Mouse (Mus musculus) midbrain, embryonic 14.5 days (tissue): ENCODE data around the gene Epha8. TPM values are rescaled to one million over a fixed set of nuclear protein-coding genes. Genes with fewer than 3 reads are reported as not detected.

Experiments
- ATAC-seq: fragments of 200-750 bp; cut with Nextera tagmentation; 2 replicates; pipeline ENCODE4 v1.8.0; 2017; ENCODE audit warnings: moderate number of reproducible peaks, moderate library complexity; ENCODE audit not compliant: low FRiP score, low TSS enrichment
- DNase-seq: peaks from one replicate; pipeline ENCODE4 v3.0.0-alpha.2; 2015
- H3K27ac ChIP-seq: fragments of 300-500 bp; sonication (generic); replicated peaks from 2 replicates; pipeline ENCODE4 v1.5.1; 2014; ENCODE audit warnings: mild to moderate bottlenecking, low read depth, low read length, moderate library complexity
- H3K27me3 ChIP-seq: fragments of 300-500 bp; sonication (generic); 2 replicates; pipeline ENCODE4 v1.6.1; 2014; ENCODE audit warnings: low read length, control low read depth, mixed read lengths; ENCODE audit not compliant: control insufficient read depth, insufficient read depth
- H3K36me3 ChIP-seq: fragments of 300-500 bp; sonication (generic); 2 replicates; pipeline ENCODE4 v1.6.1; 2014; ENCODE audit warnings: low read length, control low read depth; ENCODE audit not compliant: control insufficient read depth, insufficient read depth
- H3K4me1 ChIP-seq: fragments of 300-500 bp; sonication (generic); 2 replicates; pipeline ENCODE4 v1.6.1; 2014; ENCODE audit warnings: mild to moderate bottlenecking, antibody characterized with exemption, low read length, control low read depth; ENCODE audit not compliant: control insufficient read depth, insufficient read depth
- H3K4me2 ChIP-seq: fragments of 300-500 bp; sonication (generic); 2 replicates; pipeline ENCODE4 v1.6.1; 2014; ENCODE audit warnings: mild to moderate bottlenecking, low read length, moderate library complexity
- H3K4me3 ChIP-seq: fragments of 300-500 bp; sonication (generic); replicated peaks from 2 replicates; pipeline ENCODE4 v1.5.1; 2014; ENCODE audit warnings: low read depth, low read length
- H3K9ac ChIP-seq: fragments of 300-500 bp; sonication (generic); replicated peaks from 2 replicates; pipeline ENCODE4 v1.6.1; 2014; ENCODE audit warnings: mild to moderate bottlenecking, low read length, moderate library complexity
- H3K9me3 ChIP-seq: fragments of 300-500 bp; sonication (generic); 2 replicates; pipeline ENCODE4 v1.6.1; 2016; ENCODE audit warnings: low read length, control low read depth, mixed read lengths; ENCODE audit not compliant: control insufficient read depth
- WGBS: fragments of 180-500 bp; shearing (Covaris S2); extraction: QIAGEN DNeasy Blood & Tissue Kit; methylation state at CpG from one replicate; pipeline ENCODE4 v1.1.7; 2014; 5-methylcytosine and 5-hydroxymethylcytosine counted together
- polyA plus RNA-seq: library from polyadenylated mRNA; unstranded; fragments of >200 nt; fragmentation: Nextera tagmentation; extraction: Ambion mirVana; gene quantifications from 2 replicates; pipeline ENCODE4 v1.2.1, GENCODE M21; 2014

The Epha8 gene
- polyA plus RNA-seq, 1 experiment from 2014 or later, result 18.5 TPM

DNA sequence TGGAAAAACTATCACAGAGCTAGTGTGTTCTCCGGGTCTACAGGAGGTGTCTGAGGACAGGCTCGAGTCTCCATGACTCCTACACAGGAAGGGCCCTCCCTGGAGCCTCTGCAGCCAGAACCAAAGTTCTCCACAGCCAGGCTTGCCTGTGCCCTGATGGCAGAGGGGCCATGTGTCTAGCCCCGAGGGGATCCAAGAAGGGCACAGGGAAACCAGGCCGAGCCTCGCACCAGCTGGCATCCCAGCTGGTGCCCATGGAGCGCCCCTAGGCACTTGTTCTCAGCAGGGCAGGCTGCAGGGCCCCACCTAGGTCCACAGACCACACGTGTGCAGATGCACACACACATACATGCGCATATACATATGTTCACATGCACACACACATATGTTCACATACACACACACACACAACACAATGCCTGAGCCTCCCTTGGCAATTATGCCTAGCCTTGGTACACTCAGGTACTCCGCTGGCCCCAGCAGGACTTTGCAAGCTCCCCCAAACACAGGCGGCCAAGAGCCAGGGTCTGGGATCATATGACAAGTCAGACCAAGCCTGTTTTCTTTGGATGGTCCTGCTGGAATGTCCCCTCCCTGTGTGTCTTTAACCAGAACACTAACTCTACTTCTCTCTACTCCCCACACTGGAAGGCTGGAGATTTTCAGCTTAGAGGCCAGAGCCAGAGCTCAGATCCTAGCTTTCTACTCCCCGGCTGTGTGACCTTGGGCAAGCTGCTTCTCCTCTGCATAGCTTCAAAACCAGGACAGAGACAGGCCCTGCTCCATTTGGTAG, 11.9 kb downstream of the Epha8 start:
- 73% methylated on average over 11 of the region's 11 CpGs for WGBS
- no peak for DNase-seq
- Histone ChIP-seq H3K9me3 (no peaks in the 10 kb centered on the region), H3K27me3 (peaks cover 25% of the 10 kb centered on the region), H3K27ac (0 out of 2 replicates have a peak overlapping the region, but pooled peaks have one; percentile 13), H3K36me3 (no peaks in the 10 kb centered on the region), H3K9ac (no peak overlapping the region), H3K4me1 (peaks cover 19% of the 10 kb centered on the region), H3K4me2 (no peak overlapping the region), H3K4me3 (no peak overlapping the region)
- ATAC-seq, result no peak

DNA sequence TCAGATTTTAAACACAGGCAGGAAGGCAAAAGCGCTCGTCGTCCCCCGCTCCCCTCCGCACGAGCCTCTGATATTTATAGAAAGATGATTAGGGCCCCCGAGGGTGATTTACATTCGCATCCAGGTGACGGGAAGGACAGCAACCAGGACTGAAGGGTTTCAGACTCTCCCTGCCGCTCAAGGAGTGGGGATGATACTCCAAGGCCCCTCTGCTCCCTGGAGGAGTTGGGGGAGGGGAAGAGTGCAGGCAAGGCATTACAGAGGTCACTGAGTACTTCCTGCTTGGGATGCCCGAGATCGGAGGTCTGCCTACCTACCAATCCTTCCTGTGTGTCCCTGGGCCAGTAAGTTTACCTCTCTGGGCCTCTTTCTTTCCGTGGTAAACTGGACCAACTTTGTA, 13.4 kb downstream of the Epha8 start:
- peak overlapping the region; percentile 38 for H3K4me2 ChIP-seq
- peak overlapping the region; percentile 26; the same call in 1 of the 2 replicates for H3K27ac ChIP-seq
- no peak overlapping the region for H3K4me3 ChIP-seq
- H3K9ac ChIP-seq, result peak overlapping the region; percentile 24; the same call in 1 of the 2 replicates
- H3K36me3 ChIP-seq, result no peaks in the 10 kb centered on the region
- peaks cover 23% of the 10 kb centered on the region for H3K27me3 ChIP-seq
- no peak for DNase-seq
- H3K9me3 ChIP-seq, result no peaks in the 10 kb centered on the region
- 19% methylated on average over 13 of the region's 13 CpGs for WGBS
- no peak for ATAC-seq
- H3K4me1 ChIP-seq, result peaks cover 15% of the 10 kb centered on the region

GRCm38 (mm10) chr4:136942761-136943160, 13.9 kb downstream of the Epha8 start:
- Histone ChIP-seq H3K4me3 (no peak overlapping the region), H3K4me2 (peak overlapping the region; percentile 38), H3K36me3 (no peaks in the 10 kb centered on the region), H3K4me1 (peaks cover 15% of the 10 kb centered on the region), H3K27ac (peak overlapping the region; percentile 26; the same call in 1 of the 2 replicates), H3K9me3 (no peaks in the 10 kb centered on the region), H3K9ac (peak overlapping the region; percentile 24; the same call in 1 of the 2 replicates), H3K27me3 (peaks cover 19% of the 10 kb centered on the region)
- ATAC-seq, result no peak; the same call in 1 of the 2 replicates
- 10% methylated on average over 18 of the region's 18 CpGs for WGBS
- peak; percentile 56 for DNase-seq

GRCm38 (mm10) chr4:136937935-136938334, 18.7 kb downstream of the Epha8 start:
- no peak overlapping the region for H3K4me2 ChIP-seq
- no peak overlapping the region for H3K27ac ChIP-seq
- peaks cover 11% of the 10 kb centered on the region for H3K4me1 ChIP-seq
- H3K9me3 ChIP-seq, result no peaks in the 10 kb centered on the region
- no peak for DNase-seq
- peaks cover 24% of the 10 kb centered on the region for H3K27me3 ChIP-seq
- no peaks in the 10 kb centered on the region for H3K36me3 ChIP-seq
- no peak overlapping the region for H3K9ac ChIP-seq
- no peak for ATAC-seq
- H3K4me3 ChIP-seq, result no peak overlapping the region
- 93% methylated on average over 5 of the region's 5 CpGs for WGBS

DNA sequence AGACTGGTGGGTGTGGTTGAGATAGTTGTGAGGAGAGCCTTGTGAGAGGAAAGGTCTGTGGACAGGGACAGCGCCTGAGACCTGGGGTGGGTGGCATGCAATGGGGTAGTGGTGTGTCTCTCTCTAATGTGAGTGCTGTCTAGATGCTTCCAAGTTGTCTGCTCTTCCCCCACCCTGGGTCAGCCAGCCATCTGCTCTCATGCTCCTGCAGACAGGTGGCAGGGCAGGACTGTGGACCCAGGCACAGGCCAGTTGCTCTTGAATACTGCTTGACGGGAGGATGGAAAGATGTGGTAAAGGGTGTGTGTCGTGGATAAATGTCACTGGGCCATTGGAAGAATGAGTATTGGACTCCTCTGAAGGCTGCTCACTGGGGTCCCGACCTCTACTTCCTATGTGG, 19.3 kb downstream of the Epha8 start:
- H3K4me1 ChIP-seq, result peaks cover 6% of the 10 kb centered on the region
- no peak overlapping the region for H3K27ac ChIP-seq
- H3K4me3 ChIP-seq, result no peak overlapping the region
- no peak for DNase-seq
- H3K27me3 ChIP-seq, result peaks cover 24% of the 10 kb centered on the region
- WGBS, result 81% methylated on average over 4 of the region's 4 CpGs
- no peak for ATAC-seq
- no peaks in the 10 kb centered on the region for H3K9me3 ChIP-seq
- no peak overlapping the region for H3K9ac ChIP-seq
- no peaks in the 10 kb centered on the region for H3K36me3 ChIP-seq
- H3K4me2 ChIP-seq, result no peak overlapping the region

DNA sequence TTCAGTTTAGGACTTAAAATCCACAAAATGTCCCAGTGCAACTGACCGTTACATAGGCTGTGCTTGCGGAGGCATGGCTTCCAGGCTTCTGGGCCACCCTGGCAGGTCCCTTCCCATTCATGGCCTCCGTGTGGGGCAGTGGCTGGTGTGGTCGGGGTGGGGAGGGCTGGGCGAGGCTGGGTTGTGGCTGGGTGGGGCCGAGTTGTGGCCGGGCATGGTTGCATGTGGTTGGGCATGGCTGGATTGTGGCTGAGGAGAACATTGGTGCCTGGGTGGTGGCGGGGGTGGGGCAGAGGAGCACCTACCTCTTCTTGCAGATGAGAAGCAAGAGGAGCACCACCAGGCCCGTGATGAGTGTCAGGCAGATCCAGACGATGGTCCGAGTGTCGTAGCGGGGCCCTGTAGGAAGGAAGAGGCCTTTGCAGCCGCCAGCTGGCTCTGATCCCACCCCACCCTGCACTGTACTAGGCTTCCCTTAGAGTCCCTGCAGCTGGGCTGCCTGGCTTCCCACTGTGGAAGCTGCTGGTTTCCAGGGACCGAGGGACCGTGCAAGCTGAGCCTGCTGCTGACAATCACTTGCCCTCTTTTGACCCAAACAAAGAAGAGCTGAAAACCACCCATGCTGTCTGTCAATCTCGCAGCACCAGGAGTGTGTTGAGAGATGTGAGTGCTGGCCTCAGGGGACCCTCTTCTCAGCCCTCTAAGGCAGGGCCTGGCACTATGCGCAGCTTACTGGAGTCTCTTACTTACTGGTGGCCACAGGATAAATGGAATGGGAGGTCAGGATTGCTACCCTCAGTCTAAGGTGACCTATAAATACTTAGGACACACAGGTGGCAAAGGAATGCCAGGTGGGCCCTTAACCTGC, 21.6 kb downstream of the Epha8 start:
- no peak for ATAC-seq
- WGBS, result 35% methylated on average over 18 of the region's 18 CpGs
- H3K4me1 ChIP-seq, result no peaks in the 10 kb centered on the region
- no peak overlapping the region for H3K9ac ChIP-seq
- DNase-seq, result no peak
- H3K27ac ChIP-seq, result no peak overlapping the region
- H3K4me3 ChIP-seq, result no peak overlapping the region
- no peaks in the 10 kb centered on the region for H3K36me3 ChIP-seq
- H3K27me3 ChIP-seq, result peaks cover 14% of the 10 kb centered on the region
- H3K9me3 ChIP-seq, result no peaks in the 10 kb centered on the region
- H3K4me2 ChIP-seq, result no peak overlapping the region

DNA sequence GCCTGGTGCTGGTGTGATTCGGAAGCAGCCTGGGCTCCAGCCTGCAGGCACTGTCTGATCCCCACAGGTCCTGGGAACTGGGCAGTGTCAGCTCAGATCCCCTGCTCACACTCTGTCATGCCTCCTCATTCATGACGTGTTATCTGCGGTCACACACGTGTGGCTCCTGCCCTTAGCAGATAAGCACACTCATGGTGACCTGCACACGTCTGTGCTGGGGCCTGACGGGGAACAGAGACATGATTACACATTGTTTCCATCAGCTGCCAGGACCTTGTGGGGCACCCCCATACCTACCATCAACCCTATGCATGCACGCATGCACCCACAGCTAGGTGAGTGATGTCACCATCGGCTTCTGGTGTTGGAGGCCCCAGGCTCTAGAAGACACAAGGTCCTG, 26.1 kb downstream of the Epha8 start:
- WGBS, result 87% methylated on average over 8 of the region's 8 CpGs
- ATAC-seq, result no peak

GRCm38 (mm10) chr4:136928928-136929327, 27.7 kb downstream of the Epha8 start:
- no peaks in the 10 kb centered on the region for H3K36me3 ChIP-seq
- no peak overlapping the region for H3K4me3 ChIP-seq
- H3K9ac ChIP-seq, result no peak overlapping the region
- H3K9me3 ChIP-seq, result no peaks in the 10 kb centered on the region
- ATAC-seq (no peak), DNase-seq (peak; percentile 65)
- 0 out of 2 replicates have a peak, but pooled peaks cover 5% of the 10 kb centered on the region for H3K4me1 ChIP-seq
- H3K27me3 ChIP-seq, result peaks cover 29% of the 10 kb centered on the region
- no peak overlapping the region for H3K27ac ChIP-seq
- 3% methylated on average over 5 of the region's 5 CpGs for WGBS
- no peak overlapping the region for H3K4me2 ChIP-seq

More for the DNA sequence above, 26.1 kb downstream of the Epha8 start:
- H3K4me3 ChIP-seq, result no peak overlapping the region
- no peaks in the 10 kb centered on the region for H3K9me3 ChIP-seq
- no peak overlapping the region for H3K4me2 ChIP-seq
- no peak for DNase-seq
- no peak overlapping the region for H3K27ac ChIP-seq
- H3K36me3 ChIP-seq, result no peaks in the 10 kb centered on the region
- 0 out of 2 replicates have a peak, but pooled peaks cover 5% of the 10 kb centered on the region for H3K4me1 ChIP-seq
- peaks cover 20% of the 10 kb centered on the region for H3K27me3 ChIP-seq
- H3K9ac ChIP-seq, result no peak overlapping the region
